In the genomic region with DNA sequence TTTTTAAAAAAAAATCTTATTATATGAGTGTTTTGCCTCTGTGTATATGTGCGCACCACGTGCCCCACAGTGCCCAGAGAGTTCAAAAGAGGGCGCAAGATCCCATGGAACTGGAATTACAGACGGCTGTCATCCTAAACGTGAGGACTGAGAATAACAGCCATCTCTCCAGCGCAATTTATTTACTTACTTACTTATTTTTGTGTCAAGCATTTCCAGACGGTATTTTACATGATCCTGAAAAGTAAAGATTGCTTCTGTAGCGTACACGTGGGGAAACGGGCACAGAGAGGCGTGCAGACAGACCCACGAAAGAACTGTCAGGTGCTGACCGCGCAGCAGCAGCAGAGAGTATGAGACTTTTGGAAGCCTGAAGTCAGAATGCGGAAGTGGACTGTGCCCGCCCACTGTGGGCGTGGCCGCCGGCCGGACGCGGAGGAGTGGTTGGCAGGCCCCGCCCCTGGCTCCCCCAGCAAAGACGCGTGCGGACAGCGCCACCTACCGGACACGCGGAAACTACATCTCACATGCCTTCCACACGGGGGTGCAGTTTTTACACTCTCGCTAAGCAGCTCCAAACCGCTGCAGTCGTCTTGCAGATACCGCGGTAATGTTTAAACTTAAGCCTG, we compare ENCODE assay signal across 8 mouse cellular contexts. TPM values are rescaled to one million over a fixed set of nuclear protein-coding genes. Genes with fewer than 3 reads are reported as not detected.
DNase-seq lines count a peak whose midpoint lies in the region; ATAC-seq and TF ChIP-seq lines count a peak whose summit lies in the region.

No protein-coding gene starts in this region.

- no peak overlapping the region for H3K9ac ChIP-seq in ES-Bruce4 (ENCODE audit: low read depth, poor library complexity, severe bottlenecking)
- no peak overlapping the region for H3K9ac ChIP-seq in forebrain, embryonic 14.5 days (ENCODE audit: low read length)

- ATAC-seq in cerebellum, adult (ENCODE audit: insufficient number of reproducible peaks, low FRiP score, low TSS enrichment), result peak; percentile 91
- ATAC-seq in forebrain, embryonic 14.5 days, result peak; percentile 91
- ATAC-seq in neutrophil, adult 5-6 weeks (ENCODE audit: extremely low read depth, insufficient number of reproducible peaks, low FRiP score, poor library complexity, severe bottlenecking), result peak; percentile 96

- TF ChIP-seq CTCF in ES-Bruce4 (IDR thresholded peaks at IDR 0.05; ENCODE audit: low read depth, low read length), result peak; percentile 100
- TF ChIP-seq CTCF in lung, adult 2 months (IDR thresholded peaks at IDR 0.05; ENCODE audit: insufficient read depth, low read length), result peak; percentile 98

- H3K9me3 ChIP-seq in ES-Bruce4 (replicated peaks; ENCODE audit: control insufficient read depth, insufficient read depth, low read length, poor library complexity, severe bottlenecking), result no peaks in the 10 kb centered on the region
- H3K9me3 ChIP-seq in forebrain, embryonic 14.5 days (replicated peaks; ENCODE audit: control insufficient read depth, low read length), result no peaks in the 10 kb centered on the region

- TF ChIP-seq POLR2A in ES-Bruce4 (IDR thresholded peaks at IDR 0.05; ENCODE audit: insufficient read depth, low read length), result no peak
- TF ChIP-seq POLR2A in lung, adult 2 months (IDR thresholded peaks at IDR 0.05; ENCODE audit: borderline replicate concordance, extremely low read depth, low read depth, low read length), result peak; percentile 95; the same call in 1 of the 2 replicates

- peak overlapping the region; percentile 48 for H3K4me2 ChIP-seq in forebrain, embryonic 14.5 days (ENCODE audit: low read length)

- DNase-seq in forebrain, embryonic 14.5 days (ENCODE audit: low spot score), result peak; percentile 97
- peak; percentile 95 for DNase-seq in heart, postnatal 25 days (ENCODE audit: low spot score)
- DNase-seq in layer of hippocampus, adult 18-20 months (ENCODE audit: low spot score in 2 of 2), result peak; percentile 97 to 98
- DNase-seq in lung, adult 2 months, result peak; percentile 100
- peak; percentile 96 for DNase-seq in thymus, adult 18-20 months

- WGBS in forebrain, embryonic 14.5 days, result 4% methylated on average over 36 of the region's 36 CpGs
- 1% methylated on average over 36 of the region's 36 CpGs for WGBS in lung, adult 2 months

- H3K27ac ChIP-seq in ES-Bruce4 (ENCODE audit: insufficient read depth, low read length), result no peak overlapping the region
- H3K27ac ChIP-seq in forebrain, embryonic 14.5 days (ENCODE audit: low read depth, low read length), result no peak overlapping the region

- H3K4me3 ChIP-seq in ES-Bruce4 (ENCODE audit: low read depth, low read length), result peak overlapping the region; percentile 41
- peak overlapping the region; percentile 19 for H3K4me3 ChIP-seq in forebrain, embryonic 14.5 days (ENCODE audit: low read depth, low read length)
- H3K4me3 ChIP-seq in lung, adult 2 months (replicated peaks; ENCODE audit: extremely low read depth, low read depth, low read length), result peak overlapping the region; percentile 62

- peak; percentile 69; the same call in 1 of the 2 replicates for TF ChIP-seq EP300 in ES-Bruce4 (IDR thresholded peaks at IDR 0.05; ENCODE audit: insufficient read depth, low read depth, low read length)

- H3K27me3 ChIP-seq in ES-Bruce4 (ENCODE audit: control insufficient read depth, insufficient read depth, low read length, poor library complexity, severe bottlenecking), result no peaks in the 10 kb centered on the region
- no peaks in the 10 kb centered on the region for H3K27me3 ChIP-seq in forebrain, embryonic 14.5 days (replicated peaks; ENCODE audit: control insufficient read depth, insufficient read depth, low read length)

- no peaks in the 10 kb centered on the region for H3K36me3 ChIP-seq in ES-Bruce4 (ENCODE audit: control insufficient read depth, insufficient read depth, low read length, poor library complexity, severe bottlenecking)
- no peaks in the 10 kb centered on the region for H3K36me3 ChIP-seq in forebrain, embryonic 14.5 days (ENCODE audit: control insufficient read depth, insufficient read depth, low read length)

- intact Hi-C loops in heart, postnatal 25 days (cut with DNase I), result loop anchor here (1.0 kb wide), 1 partner anchor 28 kb away; no protein-coding TSS in a partner anchor

- H3K4me1 ChIP-seq in ES-Bruce4 (ENCODE audit: control insufficient read depth, insufficient read depth, low read length), result peaks cover 8% of the 10 kb centered on the region
- H3K4me1 ChIP-seq in forebrain, embryonic 14.5 days (ENCODE audit: control insufficient read depth, insufficient read depth, low read length), result peaks cover 11% of the 10 kb centered on the region; the same call in 1 of the 2 replicates
- H3K4me1 ChIP-seq in lung, adult 2 months (ENCODE audit: control insufficient read depth, insufficient read depth, low read length), result no peaks in the 10 kb centered on the region

RNA-seq across cellular contexts. Expression of a gene that starts 9.1 kb away (rescaled TPM):
- polyA plus RNA-seq in ES-Bruce4 (2011; ENCODE audit: insufficient read depth, insufficient read length, low read depth, missing spikeins), result 3.9 and 4.2 TPM in 2 replicates
- polyA plus RNA-seq in forebrain, embryonic 14.5 days (2014; fragmentation: Nextera tagmentation; extraction: Ambion mirVana), result 0.55 and 0.79 TPM in 2 replicates
- 1 to 10 TPM; 5.1 to 5.3 TPM for total RNA-seq in heart, postnatal 25 days (2021)
- total RNA-seq in layer of hippocampus, adult 18-20 months (2021), result 1 to 10 TPM; 1.3 to 2.6 TPM
- polyA plus RNA-seq in lung, adult 2 months (2012; rRNA removed), result 8.8 and 10.1 TPM in 2 replicates
- total RNA-seq in neutrophil, adult 5-6 weeks (2017), result 0.12 and 0.25 TPM in 2 replicates

RNA-seq across cellular contexts. Expression of a gene that starts 23.4 kb away (rescaled TPM):
- 60.0 and 61.9 TPM in 2 replicates for polyA plus RNA-seq in ES-Bruce4 (2011; ENCODE audit: insufficient read depth, insufficient read length, low read depth, missing spikeins)
- polyA plus RNA-seq in forebrain, embryonic 14.5 days (2014; fragmentation: Nextera tagmentation; extraction: Ambion mirVana), result 31.2 and 32.4 TPM in 2 replicates
- total RNA-seq in heart, postnatal 25 days (2021), result 10 to 100 TPM; 17.1 to 18.0 TPM
- total RNA-seq in layer of hippocampus, adult 18-20 months (2021), result 10 to 100 TPM; 29.8 to 30.7 TPM
- polyA plus RNA-seq in lung, adult 2 months (2012; rRNA removed), result 222 and 259 TPM in 2 replicates
- total RNA-seq in neutrophil, adult 5-6 weeks (2017), result 43.3 and 46.4 TPM in 2 replicates

RNA-seq across cellular contexts. Expression of a gene that starts 40.2 kb away (rescaled TPM):
- 11.2 and 11.5 TPM in 2 replicates for polyA plus RNA-seq in ES-Bruce4 (2011; ENCODE audit: insufficient read depth, insufficient read length, low read depth, missing spikeins)
- polyA plus RNA-seq in forebrain, embryonic 14.5 days (2014; fragmentation: Nextera tagmentation; extraction: Ambion mirVana), result 7.1 and 10.4 TPM in 2 replicates
- total RNA-seq in heart, postnatal 25 days (2021), result 1 to 10 TPM; 3.5 to 3.6 TPM
- 10 to 100 TPM; 13.0 to 13.3 TPM for total RNA-seq in layer of hippocampus, adult 18-20 months (2021)
- polyA plus RNA-seq in lung, adult 2 months (2012; rRNA removed), result 12.2 and 17.3 TPM in 2 replicates
- total RNA-seq in neutrophil, adult 5-6 weeks (2017), result 17.9 and 20.9 TPM in 2 replicates
